Mouse (Mus musculus): ENCODE measurements at regions not wholly inside any gene's neighbourhood (a gene's known extent, or its start where the extent isn't known, plus 50 kb on each side); places are given as distances from the start of the nearest gene placed in this dataset.

DNA sequence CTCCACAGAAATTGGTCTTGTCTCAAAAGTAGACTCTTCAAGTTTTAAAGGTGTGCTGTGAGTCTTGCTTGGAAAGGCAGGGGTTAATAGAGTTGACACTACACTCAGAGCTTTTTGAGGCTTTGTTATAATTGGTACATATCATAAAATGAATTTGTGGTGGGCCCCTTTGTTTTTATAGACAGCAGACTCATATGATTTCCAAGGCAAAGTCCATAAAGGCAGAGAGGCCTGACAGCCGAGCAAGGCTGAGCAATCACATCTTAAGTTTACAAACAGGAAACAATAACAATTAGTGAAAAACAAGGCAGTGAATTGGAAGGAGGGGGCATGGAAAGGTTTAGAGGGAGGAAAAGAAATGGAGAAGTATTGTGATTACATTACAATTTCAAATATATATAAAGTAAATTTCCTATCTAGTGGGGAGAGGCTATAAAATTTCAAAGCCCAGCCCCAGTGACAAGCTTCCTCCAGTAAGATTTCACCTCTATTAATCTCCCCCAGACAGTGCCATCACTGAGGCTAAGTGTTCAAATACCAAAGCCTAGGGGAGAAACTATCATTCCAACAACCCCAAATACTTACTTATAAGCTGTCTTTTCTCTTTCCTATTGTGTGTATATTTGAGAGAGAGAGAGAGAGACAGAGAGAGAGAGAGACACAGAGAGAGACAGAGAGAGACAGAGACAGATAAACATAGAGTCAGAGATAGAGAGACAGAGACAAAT lies 91.3 kb downstream of the Rab11fip2 start:
- ATAC-seq: no peak
- Histone ChIP-seq H3K27ac (ENCODE audit: low read length) (no peak overlapping the region), H3K36me3 (ENCODE audit: control insufficient read depth, insufficient read depth) (no peaks in the 10 kb centered on the region), H3K4me1 (replicated peaks; ENCODE audit: control insufficient read depth, insufficient read depth, low read length) (no peaks in the 10 kb centered on the region), H3K4me3 (replicated peaks; ENCODE audit: low read length) (no peak overlapping the region), H3K9me3 (ENCODE audit: control insufficient read depth, low read length) (no peaks in the 10 kb centered on the region), H3K9ac (replicated peaks; ENCODE audit: low read depth, low read length) (no peak overlapping the region), H3K4me2 (ENCODE audit: low read length) (no peak overlapping the region), H3K27me3 (replicated peaks; ENCODE audit: control insufficient read depth, insufficient read depth, low read length) (no peaks in the 10 kb centered on the region; the same call in 1 of the 2 replicates)
- 36% methylated on average over 1 of the region's 1 CpGs for WGBS
